Mouse (Mus musculus) kidney, postnatal 0 days (tissue): Measurements from ENCODE around the gene Arhgef25. TPM values are rescaled to one million over a fixed set of nuclear protein-coding genes. Genes with fewer than 3 reads are reported as not detected.
A peak's percentile ranks its signal among the peaks of the same experiment; 100 is the strongest.

ENCODE experiments used
- ATAC-seq: fragments of 200-750 bp; cut with Nextera tagmentation; replicated peaks from 2 replicates; pipeline ENCODE4 v1.8.0; 2017; ENCODE audit warnings: low read depth, moderate number of reproducible peaks, moderate TSS enrichment, moderate library complexity; ENCODE audit not compliant: low FRiP score
- DNase-seq: peaks from one replicate; pipeline ENCODE4 v3.0.0-alpha.2; 2016; ENCODE audit warnings: low spot score
- H3K27ac ChIP-seq: fragments of 300-500 bp; sonication (generic); 2 replicates; pipeline ENCODE4 v1.5.1; 2014; ENCODE audit warnings: mild to moderate bottlenecking
- H3K27me3 ChIP-seq: fragments of 300-500 bp; sonication (generic); 2 replicates; pipeline ENCODE4 v1.6.1; 2014; ENCODE audit warnings: low read length, mixed read lengths; ENCODE audit not compliant: insufficient read depth
- H3K36me3 ChIP-seq: fragments of 300-500 bp; sonication (generic); 2 replicates; pipeline ENCODE4 v1.6.1; 2014; ENCODE audit warnings: low read length, mixed read lengths; ENCODE audit not compliant: insufficient read depth
- H3K4me1 ChIP-seq: fragments of 300-500 bp; sonication (generic); replicated peaks from 2 replicates; pipeline ENCODE4 v1.6.1; 2014; ENCODE audit warnings: antibody characterized with exemption, low read length, mixed read lengths; ENCODE audit not compliant: insufficient read depth
- H3K4me2 ChIP-seq: fragments of 300-500 bp; sonication (generic); 2 replicates; pipeline ENCODE4 v1.6.1; 2014; ENCODE audit warnings: mild to moderate bottlenecking, low read length, moderate library complexity, mixed read lengths
- H3K4me3 ChIP-seq: fragments of 300-500 bp; sonication (generic); replicated peaks from 2 replicates; pipeline ENCODE4 v1.5.1; 2014; ENCODE audit warnings: low read depth, low read length
- H3K9ac ChIP-seq: fragments of 300-500 bp; sonication (generic); 2 replicates; pipeline ENCODE4 v1.6.1; 2014; ENCODE audit warnings: low read depth, low read length
- H3K9me3 ChIP-seq: fragments of 300-500 bp; sonication (generic); replicated peaks from 2 replicates; pipeline ENCODE4 v1.6.1; 2016; ENCODE audit warnings: low read length, inconsistent platforms, mixed read lengths
- CTCF ChIP-seq: IDR thresholded peaks from 2 replicates; pipeline ENCODE4 v1.5.1; 2016; ENCODE audit warnings: antibody characterized with exemption, low read depth, mild to moderate bottlenecking, moderate library complexity
- WGBS: fragments of 180-500 bp; shearing (Covaris S2); extraction: QIAGEN DNeasy Blood & Tissue Kit; methylation state at CpG from one replicate; pipeline ENCODE4 v1.1.7; 2014; 5-methylcytosine and 5-hydroxymethylcytosine counted together
- polyA plus RNA-seq: library from polyadenylated mRNA; unstranded; fragments of >200 nt; fragmentation: Nextera tagmentation; extraction: Ambion mirVana; gene quantifications from 2 replicates; pipeline ENCODE4 v1.2.1, GENCODE M21; 2015

The Arhgef25 gene
- polyA plus RNA-seq, 1 experiment from 2014 or later = 29.0 TPM

GRCm38 (mm10) chr10:127209928-127210570 lies 20.2 kb upstream of the Arhgef25 start:
- DNase-seq = no peak

GRCm38 (mm10) chr10:127208921-127209320 lies 19.0 kb upstream of the Arhgef25 start:
- no peak for TF ChIP-seq CTCF
- no peaks in the 10 kb centered on the region for H3K9me3 ChIP-seq
- H3K4me1 ChIP-seq = peaks cover 7% of the 10 kb centered on the region; the same call in 1 of the 2 replicates
- no peak overlapping the region for H3K9ac ChIP-seq
- H3K27me3 ChIP-seq = no peaks in the 10 kb centered on the region
- no peak overlapping the region for H3K4me2 ChIP-seq
- 84% methylated on average over 4 of the region's 4 CpGs for WGBS
- DNase-seq (no peak), ATAC-seq (no peak)
- peaks cover 35% of the 10 kb centered on the region for H3K36me3 ChIP-seq
- H3K4me3 ChIP-seq = no peak overlapping the region
- no peak overlapping the region for H3K27ac ChIP-seq

More at GRCm38 (mm10) chr10:127209928-127210570, 20.2 kb upstream of the Arhgef25 start:
- WGBS = 77% methylated on average over 13 of the region's 13 CpGs
- Histone ChIP-seq H3K4me2 (peak overlapping the region; percentile 94), H3K9ac (peak overlapping the region; percentile 87), H3K4me1 (peaks cover 7% of the 10 kb centered on the region; the same call in 1 of the 2 replicates), H3K9me3 (no peaks in the 10 kb centered on the region), H3K36me3 (peaks cover 26% of the 10 kb centered on the region), H3K27me3 (no peaks in the 10 kb centered on the region), H3K27ac (peak overlapping the region; percentile 94; the same call in 1 of the 2 replicates), H3K4me3 (peak overlapping the region; percentile 82)
- no peak for TF ChIP-seq CTCF
- no peak for ATAC-seq

GRCm38 (mm10) chr10:127205373-127205772 lies 15.5 kb upstream of the Arhgef25 start:
- ATAC-seq = no peak
- DNase-seq = no peak
- H3K36me3 ChIP-seq = peaks cover 45% of the 10 kb centered on the region
- no peak for TF ChIP-seq CTCF
- 93% methylated on average over 10 of the region's 10 CpGs for WGBS
- H3K4me2 ChIP-seq = no peak overlapping the region
- no peak overlapping the region for H3K9ac ChIP-seq
- peaks cover 5% of the 10 kb centered on the region; the same call in 1 of the 2 replicates for H3K4me1 ChIP-seq
- no peaks in the 10 kb centered on the region for H3K9me3 ChIP-seq
- no peak overlapping the region for H3K4me3 ChIP-seq
- no peak overlapping the region for H3K27ac ChIP-seq
- H3K27me3 ChIP-seq = no peaks in the 10 kb centered on the region

- Histone ChIP-seq H3K4me3 (no peak overlapping the region), H3K9ac (no peak overlapping the region), H3K9me3 (no peaks in the 10 kb centered on the region), H3K4me2 (no peak overlapping the region), H3K4me1 (no peaks in the 10 kb centered on the region), H3K27me3 (no peaks in the 10 kb centered on the region), H3K36me3 (peaks cover 49% of the 10 kb centered on the region), H3K27ac (no peak overlapping the region)
- TF ChIP-seq CTCF = no peak
- DNase-seq = no peak
- whole genome bisulfite sequencing = 87% methylated on average over 5 of the region's 5 CpGs
- no peak for ATAC-seq
Observed at GRCm38 (mm10) chr10:127204589-127204988, 14.7 kb upstream of the Arhgef25 start.

GRCm38 (mm10) chr10:127203106-127203505 lies 13.2 kb upstream of the Arhgef25 start:
- H3K9me3 ChIP-seq = no peaks in the 10 kb centered on the region

GRCm38 (mm10) chr10:127200279-127200678 lies 10.4 kb upstream of the Arhgef25 start:
- 83% methylated on average over 8 of the region's 8 CpGs for WGBS
- no peak for ATAC-seq
- Histone ChIP-seq H3K4me2 (no peak overlapping the region), H3K27me3 (no peaks in the 10 kb centered on the region), H3K9me3 (no peaks in the 10 kb centered on the region), H3K27ac (no peak overlapping the region), H3K36me3 (peaks cover 45% of the 10 kb centered on the region), H3K4me3 (no peak overlapping the region), H3K4me1 (peaks cover 6% of the 10 kb centered on the region; the same call in 1 of the 2 replicates), H3K9ac (no peak overlapping the region)
- TF ChIP-seq CTCF = peak; percentile 40; the same call in 1 of the 2 replicates
- no peak for DNase-seq

More at GRCm38 (mm10) chr10:127203106-127203505, 13.2 kb upstream of the Arhgef25 start:
- TF ChIP-seq CTCF = no peak
- WGBS = 89% methylated on average over 3 of the region's 3 CpGs
- ATAC-seq (no peak), DNase-seq (no peak)
- Histone ChIP-seq H3K4me3 (no peak overlapping the region), H3K36me3 (peaks cover 58% of the 10 kb centered on the region), H3K4me2 (no peak overlapping the region), H3K4me1 (0 out of 2 replicates have a peak, but pooled peaks cover 3% of the 10 kb centered on the region), H3K27ac (no peak overlapping the region), H3K27me3 (no peaks in the 10 kb centered on the region), H3K9ac (no peak overlapping the region)
